Mouse (Mus musculus) myocyte (in vitro differentiated cells): Measurements from ENCODE around the gene Ddb1. TPM values are rescaled to one million over a fixed set of nuclear protein-coding genes. Genes with fewer than 3 reads are reported as not detected.

Experiments used
- H3K27me3 ChIP-seq: one replicate; pipeline ENCODE4 v1.6.1; 2011; ENCODE audit not compliant: control insufficient read depth, insufficient read depth, insufficient read length
- H3K36me3 ChIP-seq: one replicate; pipeline ENCODE4 v1.6.1; 2011; ENCODE audit not compliant: control insufficient read depth, insufficient read depth
- H3K4me2 ChIP-seq: one replicate; pipeline ENCODE4 v1.6.1; 2011; ENCODE audit warnings: low read depth, control low read depth
- H3K4me3 ChIP-seq: one replicate; pipeline ENCODE4 v1.5.1; 2011; ENCODE audit warnings: mild to moderate bottlenecking, control low read depth, moderate library complexity
- H3K79me2 ChIP-seq: one replicate; pipeline ENCODE4 v1.6.1; 2011; ENCODE audit not compliant: control insufficient read depth, insufficient read depth
- H3ac ChIP-seq: one replicate; pipeline ENCODE4 v1.6.1; 2011; ENCODE audit not compliant: control insufficient read depth, insufficient read length
- CEBPB ChIP-seq: IDR thresholded peaks from 2 replicates; pipeline ENCODE4 v1.6.1; 2011; ENCODE audit warnings: mild to moderate bottlenecking, moderate library complexity; ENCODE audit not compliant: poor library complexity, insufficient read depth, severe bottlenecking
- E2F4 ChIP-seq: IDR thresholded peaks from one replicate; pipeline ENCODE4 v1.6.1; 2011; ENCODE audit warnings: mild to moderate bottlenecking, control low read depth, moderate library complexity; ENCODE audit not compliant: insufficient read depth
- MAX ChIP-seq: IDR thresholded peaks from one replicate; pipeline ENCODE4 v1.6.1; 2011; ENCODE audit warnings: low read depth, mild to moderate bottlenecking, control low read depth
- MYOD1 ChIP-seq, 3 experiments: IDR thresholded peaks; one replicate each; pipeline ENCODE4 v1.6.1; 2011; ENCODE audit warnings: control low read depth in 2 of 3, low read depth in 2 of 3, mild to moderate bottlenecking in 2 of 3, moderate library complexity in 1 of 3; ENCODE audit not compliant: insufficient read length in 2 of 3, control insufficient read depth in 1 of 3
- MYOG ChIP-seq, 3 experiments: IDR thresholded peaks; one replicate each; pipeline ENCODE4 v1.6.1; 2011; ENCODE audit warnings: control low read depth in 2 of 3, low read depth in 2 of 3, mild to moderate bottlenecking in 2 of 3; ENCODE audit not compliant: insufficient read length in 2 of 3, control insufficient read depth in 1 of 3, insufficient read depth in 1 of 3
- POLR2A ChIP-seq: IDR thresholded peaks from one replicate; pipeline ENCODE4 v1.6.1; 2011; ENCODE audit warnings: low read depth, mild to moderate bottlenecking, control low read depth, moderate library complexity; ENCODE audit not compliant: insufficient read length
- POLR2AphosphoS2 ChIP-seq: IDR thresholded peaks from one replicate; pipeline ENCODE4 v1.6.1; 2011; ENCODE audit warnings: low read depth, control low read depth; ENCODE audit not compliant: insufficient read length
- REST ChIP-seq: IDR thresholded peaks from one replicate; pipeline ENCODE4 v1.6.1; 2011; ENCODE audit warnings: mild to moderate bottlenecking, control low read depth, moderate library complexity; ENCODE audit not compliant: insufficient read depth, insufficient read length
- SRF ChIP-seq: IDR thresholded peaks from one replicate; pipeline ENCODE4 v1.6.1; 2011; ENCODE audit warnings: low read depth; ENCODE audit not compliant: control insufficient read depth, insufficient read length
- TCF12 ChIP-seq: IDR thresholded peaks from one replicate; pipeline ENCODE4 v1.6.1; 2011; ENCODE audit warnings: mild to moderate bottlenecking, control low read depth; ENCODE audit not compliant: poor library complexity, insufficient read depth, severe bottlenecking
- TCF3 ChIP-seq: IDR thresholded peaks from one replicate; pipeline ENCODE4 v1.6.1; 2011; ENCODE audit warnings: low read depth, control low read depth; ENCODE audit not compliant: insufficient read length
- USF1 ChIP-seq: IDR thresholded peaks from one replicate; pipeline ENCODE4 v1.6.1; 2011; ENCODE audit warnings: low read depth, mild to moderate bottlenecking, control low read depth, moderate library complexity
- polyA plus RNA-seq: library from polyadenylated mRNA; unstranded; fragments of >200 nt; fragmentation: generic; extraction: Trizol; gene quantifications from one replicate; pipeline ENCODE4 v1.2.1, GENCODE M21; 2012; ENCODE audit warnings: missing spikeins

Gene Ddb1
- polyA plus RNA-seq, 1 experiment, result 571 TPM

DNA sequence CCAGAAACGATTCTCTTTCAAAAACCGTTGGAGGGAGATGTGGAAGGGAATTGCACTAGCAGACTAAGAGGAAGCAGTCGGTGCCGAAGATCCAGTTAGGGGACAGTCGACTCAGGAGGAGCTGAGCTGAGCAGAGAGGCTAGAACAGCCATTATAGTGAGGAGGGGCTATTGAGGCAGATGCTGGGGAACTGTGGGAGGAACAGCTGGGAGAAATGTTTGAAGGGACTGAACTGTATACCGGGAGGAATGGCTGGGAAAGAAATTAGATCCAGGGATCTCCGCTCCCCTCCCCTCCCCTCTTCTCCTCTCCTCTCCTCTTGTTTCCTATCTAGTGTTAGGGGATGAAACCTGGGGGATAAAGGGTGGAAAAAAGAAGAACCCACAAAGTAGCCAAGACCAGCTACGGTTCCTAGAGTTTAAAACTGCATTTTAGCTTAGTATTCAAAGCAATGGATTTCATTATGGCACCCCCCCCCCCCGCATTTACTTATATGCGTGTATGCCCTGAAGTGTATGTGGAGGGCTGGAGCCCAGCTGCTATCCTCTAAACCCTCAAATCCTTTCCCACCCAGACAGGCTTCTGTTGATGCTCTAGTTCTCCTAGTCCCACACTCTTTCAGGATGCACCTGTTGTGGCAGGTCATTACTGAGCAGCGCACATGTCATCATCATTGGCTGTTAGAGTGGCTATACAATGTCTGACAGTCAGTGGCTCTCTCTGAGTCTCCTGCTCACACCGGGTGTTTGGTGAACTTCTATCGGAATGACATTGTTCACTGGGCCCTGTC, 35.7 kb downstream of the Ddb1 start:
- no peak overlapping the region for H3ac ChIP-seq
- no peaks in the 10 kb centered on the region for H3K79me2 ChIP-seq
- H3K27me3 ChIP-seq, result no peaks in the 10 kb centered on the region
- H3K4me3 ChIP-seq, result no peak overlapping the region
- H3K4me2 ChIP-seq, result peak overlapping the region; percentile 24
- no peaks in the 10 kb centered on the region for H3K36me3 ChIP-seq
- TF ChIP-seq MAX (no peak), USF1 (no peak), E2F4 (no peak), POLR2A (no peak), SRF (no peak), MYOD1 (IDR thresholded peaks at IDR 0.05; ENCODE audit: control insufficient read depth in 1 of 3, insufficient read length in 2 of 3, low read depth in 2 of 3) (peak in 2 of 3 experiments; percentile 86 to 89), POLR2AphosphoS2 (no peak)

DNA sequence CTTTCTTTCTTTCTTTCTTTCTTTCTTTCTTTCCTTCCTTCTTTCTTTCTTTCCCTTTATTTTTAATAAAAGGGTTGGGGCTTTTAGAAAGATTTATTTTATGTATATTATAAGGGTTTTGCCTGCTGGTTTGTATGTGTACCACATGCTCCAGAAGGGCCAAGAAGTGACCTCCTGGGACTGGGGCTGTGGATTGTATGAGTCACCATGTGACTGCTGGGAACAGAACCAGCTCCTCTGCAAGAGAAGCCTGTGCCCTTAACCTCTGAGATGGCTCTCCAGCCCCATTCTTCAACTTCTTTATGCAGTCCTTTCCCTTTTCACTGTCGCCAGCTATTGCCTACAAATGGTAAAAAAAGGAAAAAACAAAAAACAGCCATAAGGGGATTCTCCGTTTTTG, 40.5 kb downstream of the Ddb1 start:
- H3K79me2 ChIP-seq, result no peaks in the 10 kb centered on the region
- no peak overlapping the region for H3ac ChIP-seq
- TF ChIP-seq SRF (no peak), USF1 (peak; percentile 23)
- no peak overlapping the region for H3K4me2 ChIP-seq
- H3K27me3 ChIP-seq, result no peaks in the 10 kb centered on the region
- H3K4me3 ChIP-seq, result no peak overlapping the region
- H3K36me3 ChIP-seq, result no peaks in the 10 kb centered on the region

DNA sequence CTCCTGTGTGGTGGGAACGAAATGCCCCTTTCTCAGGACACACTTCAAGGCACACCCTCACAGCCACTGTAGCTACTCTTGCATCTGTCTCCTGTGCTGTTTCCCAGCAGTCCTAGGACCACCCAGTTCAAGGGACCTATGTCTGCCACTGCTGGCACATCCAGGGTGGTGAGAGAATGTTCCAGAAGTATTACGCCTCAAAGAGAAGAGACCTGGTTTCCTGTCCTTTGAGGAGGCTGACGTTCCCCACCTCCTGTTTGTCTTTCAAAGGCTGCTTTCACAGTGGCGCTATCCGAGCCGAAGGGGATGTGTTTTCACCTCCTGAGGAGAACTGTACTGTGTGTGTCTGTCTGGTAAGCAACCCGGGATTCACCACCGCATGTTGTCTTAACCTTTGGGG, 43.0 kb downstream of the Ddb1 start:
- Histone ChIP-seq H3K79me2 (no peaks in the 10 kb centered on the region), H3ac (no peak overlapping the region), H3K36me3 (no peaks in the 10 kb centered on the region), H3K27me3 (no peaks in the 10 kb centered on the region), H3K4me2 (no peak overlapping the region), H3K4me3 (no peak overlapping the region)
- TF ChIP-seq TCF12 (no peak), MAX (no peak), CEBPB (no peak), REST (no peak), USF1 (no peak), MYOD1 (IDR thresholded peaks at IDR 0.05; ENCODE audit: control insufficient read depth in 1 of 3, insufficient read length in 2 of 3, low read depth in 2 of 3) (no peak), POLR2AphosphoS2 (no peak), E2F4 (no peak), TCF3 (no peak), POLR2A (no peak), SRF (no peak), MYOG (IDR thresholded peaks at IDR 0.05; ENCODE audit: control insufficient read depth in 1 of 3, insufficient read depth in 1 of 3, insufficient read length in 2 of 3, low read depth in 2 of 3) (no peak)

DNA sequence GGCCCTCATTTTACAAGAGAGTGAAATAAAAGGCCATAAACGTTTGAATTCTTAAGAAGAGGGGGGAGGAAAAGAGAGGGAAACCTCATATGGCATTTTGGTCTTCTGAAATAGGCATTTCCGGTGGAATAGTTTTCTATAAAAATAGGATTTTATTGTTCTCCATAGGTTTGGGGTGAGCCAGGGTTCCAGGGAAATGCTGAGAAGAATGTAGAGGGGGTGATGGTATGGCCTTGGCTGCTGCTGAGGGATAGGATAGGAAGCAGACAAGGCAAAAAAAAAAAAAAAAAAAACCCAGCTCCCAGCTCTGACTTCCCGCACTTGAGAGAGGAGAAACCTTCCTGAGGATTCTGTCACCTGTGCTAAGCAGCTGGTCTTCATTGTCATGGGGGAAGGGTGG, 50.9 kb downstream of the Ddb1 start:
- Histone ChIP-seq H3K4me2 (no peak overlapping the region), H3K36me3 (no peaks in the 10 kb centered on the region), H3K4me3 (no peak overlapping the region), H3ac (no peak overlapping the region), H3K27me3 (no peaks in the 10 kb centered on the region), H3K79me2 (no peaks in the 10 kb centered on the region)
- TF ChIP-seq POLR2A, result no peak
- no peak for TF ChIP-seq SRF
- TF ChIP-seq MAX, result no peak
- TF ChIP-seq USF1, result no peak
- TF ChIP-seq TCF12, result no peak
- no peak for TF ChIP-seq E2F4
- no peak for TF ChIP-seq CEBPB
- no peak for TF ChIP-seq TCF3
- TF ChIP-seq POLR2AphosphoS2, result no peak
- TF ChIP-seq MYOD1 (IDR thresholded peaks at IDR 0.05; ENCODE audit: control insufficient read depth in 1 of 3, insufficient read length in 2 of 3, low read depth in 2 of 3), result no peak

DNA sequence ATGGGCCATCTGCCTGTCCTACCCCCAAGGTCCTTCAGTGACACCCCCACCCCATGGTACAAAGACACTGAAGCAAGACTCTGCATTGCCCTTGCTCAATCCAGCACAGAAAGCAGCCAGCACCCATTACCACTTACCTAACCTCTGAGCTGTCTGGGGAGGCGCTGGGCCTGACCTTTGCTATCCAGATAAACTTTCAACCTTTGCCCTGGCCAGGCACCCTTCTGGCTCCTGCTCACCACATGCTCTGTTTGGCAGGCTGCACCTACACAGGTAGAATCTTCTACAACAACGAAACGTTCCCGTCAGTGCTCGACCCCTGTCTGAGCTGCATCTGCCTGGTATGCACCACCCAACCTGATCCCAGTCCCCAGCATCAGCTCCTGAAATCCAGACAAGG, 52.6 kb downstream of the Ddb1 start:
- Histone ChIP-seq H3ac (no peak overlapping the region), H3K79me2 (no peaks in the 10 kb centered on the region), H3K4me2 (no peak overlapping the region), H3K4me3 (no peak overlapping the region), H3K27me3 (no peaks in the 10 kb centered on the region), H3K36me3 (no peaks in the 10 kb centered on the region)
- TF ChIP-seq CEBPB (no peak), POLR2AphosphoS2 (no peak), TCF12 (no peak), TCF3 (no peak), MYOD1 (IDR thresholded peaks at IDR 0.05; ENCODE audit: control insufficient read depth in 1 of 3, insufficient read length in 2 of 3, low read depth in 2 of 3) (no peak), MAX (no peak), REST (no peak), MYOG (IDR thresholded peaks at IDR 0.05; ENCODE audit: control insufficient read depth in 1 of 3, insufficient read depth in 1 of 3, insufficient read length in 2 of 3, low read depth in 2 of 3) (no peak), E2F4 (no peak), POLR2A (no peak), USF1 (no peak), SRF (no peak)
